Mouse (Mus musculus): ENCODE measurements around the gene Tsc22d1.

Gene Tsc22d1

GRCm38 (mm10) chr14:76442160-76442559 lies 27.4 kb downstream of the Tsc22d1 start:
- no peak for DNase-seq (ENCODE audit: low spot score in 2 of 2)

- DNase-seq (ENCODE audit: low spot score in 2 of 2), result no peak
Observed at GRCm38 (mm10) chr14:76448987-76449386, 34.2 kb downstream of the Tsc22d1 start.

- DNase-seq (ENCODE audit: low spot score in 2 of 2), result no peak
Observed at GRCm38 (mm10) chr14:76451011-76451410, 36.2 kb downstream of the Tsc22d1 start.

GRCm38 (mm10) chr14:76452751-76453360 lies 38.1 kb downstream of the Tsc22d1 start:
- no peak for DNase-seq (ENCODE audit: low spot score in 2 of 2)

GRCm38 (mm10) chr14:76454673-76455072 lies 39.9 kb downstream of the Tsc22d1 start:
- no peak for DNase-seq (ENCODE audit: low spot score in 2 of 2)

- DNase-seq (ENCODE audit: low spot score in 2 of 2), result no peak
Observed at GRCm38 (mm10) chr14:76455159-76455558, 40.4 kb downstream of the Tsc22d1 start.

GRCm38 (mm10) chr14:76457696-76458095 lies 42.9 kb downstream of the Tsc22d1 start:
- DNase-seq (ENCODE audit: low spot score in 2 of 2), result no peak

- no peak for DNase-seq (ENCODE audit: low spot score in 2 of 2)
Observed at GRCm38 (mm10) chr14:76460181-76460580, 45.4 kb downstream of the Tsc22d1 start.

GRCm38 (mm10) chr14:76461182-76461775 lies 46.5 kb downstream of the Tsc22d1 start:
- DNase-seq (ENCODE audit: low spot score in 2 of 2), result no peak

GRCm38 (mm10) chr14:76463414-76464098 lies 48.8 kb downstream of the Tsc22d1 start:
- no peak for DNase-seq (ENCODE audit: low spot score in 2 of 2)

- DNase-seq (ENCODE audit: low spot score in 2 of 2), result no peak
Observed at GRCm38 (mm10) chr14:76464967-76465366, 50.2 kb downstream of the Tsc22d1 start.

- peak; percentile 53 to 88 for DNase-seq (ENCODE audit: low spot score in 2 of 2)
Observed at GRCm38 (mm10) chr14:76466641-76467323, 52.0 kb downstream of the Tsc22d1 start.

- DNase-seq (ENCODE audit: low spot score in 2 of 2), result no peak
Observed at GRCm38 (mm10) chr14:76467932-76468331, 53.2 kb downstream of the Tsc22d1 start.

- DNase-seq (ENCODE audit: low spot score in 2 of 2), result no peak
Observed at GRCm38 (mm10) chr14:76471301-76471700, 56.5 kb downstream of the Tsc22d1 start.

- DNase-seq (ENCODE audit: low spot score in 2 of 2), result no peak
Observed at GRCm38 (mm10) chr14:76472487-76472886, 57.7 kb downstream of the Tsc22d1 start.

- peak in 1 of 2 experiments; percentile 46 for DNase-seq (ENCODE audit: low spot score in 2 of 2)
Observed at GRCm38 (mm10) chr14:76473404-76473803, 58.6 kb downstream of the Tsc22d1 start.

- DNase-seq (ENCODE audit: low spot score in 2 of 2), result peak in 1 of 2 experiments; percentile 33
Observed at GRCm38 (mm10) chr14:76474165-76474564, 59.4 kb downstream of the Tsc22d1 start.

- DNase-seq (ENCODE audit: low spot score in 2 of 2), result no peak
Observed at GRCm38 (mm10) chr14:76476770-76477169, 62.0 kb downstream of the Tsc22d1 start.

- DNase-seq (ENCODE audit: low spot score in 2 of 2), result no peak
Observed at GRCm38 (mm10) chr14:76478076-76478475, 63.3 kb downstream of the Tsc22d1 start.

- no peak for DNase-seq (ENCODE audit: low spot score in 2 of 2)
Observed at GRCm38 (mm10) chr14:76478616-76479015, 63.9 kb downstream of the Tsc22d1 start.

- peak in 1 of 2 experiments; percentile 28 for DNase-seq (ENCODE audit: low spot score in 2 of 2)
Observed at GRCm38 (mm10) chr14:76479867-76480266, 65.1 kb downstream of the Tsc22d1 start.

- DNase-seq (ENCODE audit: low spot score in 2 of 2), result no peak
Observed at GRCm38 (mm10) chr14:76480507-76480906, 65.7 kb downstream of the Tsc22d1 start.

All from thymus, postnatal 10 days (tissue).